Mouse (Mus musculus): ENCODE measurements at regions not wholly inside any gene's neighbourhood (a gene's known extent, or its start where the extent isn't known, plus 50 kb on each side); places are given as distances from the start of the nearest gene placed in this dataset.

DNA sequence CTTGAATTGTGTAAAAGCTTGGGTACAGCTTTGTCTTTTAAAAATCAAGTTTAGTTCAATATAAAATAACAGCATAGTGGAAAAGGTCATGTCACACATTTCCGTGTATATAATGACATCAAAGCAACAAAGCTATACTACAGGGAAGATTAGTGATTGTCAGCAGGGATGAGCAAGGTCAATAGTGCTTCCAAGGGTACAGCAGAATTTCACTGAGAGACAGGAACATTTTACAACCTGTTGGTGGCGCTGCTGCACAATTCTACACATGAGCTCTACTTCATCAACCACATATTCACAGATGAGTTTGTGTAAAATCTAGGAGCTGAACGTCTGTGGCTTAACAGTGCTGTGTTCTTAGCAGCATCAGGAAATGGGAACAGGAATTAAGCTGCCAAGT is 74.3 kb upstream of the A2m start:
- H3K4me1 ChIP-seq (ENCODE audit: control insufficient read depth in 2 of 2, insufficient read depth in 2 of 2, low read length in 2 of 2), result no peaks in the 10 kb centered on the region
- no peak overlapping the region for H3K4me2 ChIP-seq (ENCODE audit: low read length)
- no peak overlapping the region for H3K4me3 ChIP-seq (ENCODE audit: control insufficient read depth in 1 of 2, insufficient read depth in 1 of 2, low read depth in 1 of 2, low read length in 2 of 2)
- ATAC-seq (ENCODE audit: insufficient number of reproducible peaks, insufficient read depth, low FRiP score, low read depth), result no peak
- H3K27ac ChIP-seq (replicated peaks in 1 of 2; ENCODE audit: control insufficient read depth in 1 of 2, insufficient read depth in 1 of 2, low read depth in 2 of 2, low read length in 2 of 2), result no peak overlapping the region
- no peaks in the 10 kb centered on the region for H3K9me3 ChIP-seq (ENCODE audit: control insufficient read depth, low read length)
- WGBS, result 7% methylated on average over 3 of the region's 3 CpGs
- no peaks in the 10 kb centered on the region for H3K27me3 ChIP-seq (ENCODE audit: control insufficient read depth, insufficient read depth, low read length)
- H3K9ac ChIP-seq (ENCODE audit: low read length), result no peak overlapping the region
- H3K36me3 ChIP-seq (ENCODE audit: control insufficient read depth, insufficient read depth, low read length), result no peaks in the 10 kb centered on the region

DNA sequence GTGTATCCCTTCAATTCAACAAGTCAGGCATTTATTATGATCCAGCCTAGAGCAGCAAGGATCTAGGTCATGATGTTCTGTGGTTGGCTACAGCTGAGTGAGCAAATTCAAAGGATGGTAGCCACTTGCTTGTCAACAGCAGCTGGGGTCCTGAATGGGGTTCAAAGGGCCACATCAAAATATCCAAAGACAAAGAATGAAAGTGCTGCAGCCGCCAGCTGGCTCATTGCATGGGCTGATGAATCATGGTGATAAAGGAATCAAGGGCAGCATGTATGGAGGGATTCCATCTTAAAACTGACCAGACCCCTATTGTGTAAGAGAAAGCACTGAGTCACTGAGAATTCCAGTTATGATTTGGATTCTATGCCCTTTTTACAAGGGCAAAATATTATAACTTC is 74.8 kb upstream of the A2m start:
- WGBS, result 42% methylated on average over 1 of the region's 1 CpGs
- Histone ChIP-seq H3K36me3 (ENCODE audit: control insufficient read depth, insufficient read depth, low read length) (no peaks in the 10 kb centered on the region), H3K9ac (ENCODE audit: low read length) (no peak overlapping the region)

DNA sequence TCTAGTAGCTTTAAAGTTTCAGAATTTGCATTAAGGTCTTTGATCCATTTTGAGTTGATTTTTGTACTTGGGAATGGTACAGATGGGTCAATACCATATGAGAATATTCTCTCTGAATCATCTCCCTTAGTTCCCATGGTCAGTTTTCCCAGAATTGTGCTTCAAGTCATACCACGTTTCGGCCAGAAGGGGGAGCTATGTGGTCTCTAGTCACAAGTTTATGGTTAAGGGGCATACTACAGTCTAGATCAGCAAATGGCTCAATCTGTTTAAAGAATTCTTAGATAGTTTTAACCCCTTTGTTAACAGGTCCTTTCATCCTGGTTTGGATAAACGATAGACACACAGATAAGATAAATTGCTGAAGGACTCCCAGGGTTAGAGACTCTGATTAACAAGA is 78.7 kb upstream of the A2m start:
- Histone ChIP-seq H3K9ac (ENCODE audit: low read length) (no peak overlapping the region), H3K27ac (replicated peaks in 1 of 2; ENCODE audit: control insufficient read depth in 1 of 2, insufficient read depth in 1 of 2, low read depth in 2 of 2, low read length in 2 of 2) (no peak overlapping the region), H3K27me3 (ENCODE audit: control insufficient read depth, insufficient read depth, low read length) (no peaks in the 10 kb centered on the region), H3K4me1 (ENCODE audit: control insufficient read depth in 2 of 2, insufficient read depth in 2 of 2, low read length in 2 of 2) (no peaks in the 10 kb centered on the region), H3K4me3 (ENCODE audit: control insufficient read depth in 1 of 2, insufficient read depth in 1 of 2, low read depth in 1 of 2, low read length in 2 of 2) (no peak overlapping the region), H3K9me3 (ENCODE audit: control insufficient read depth, low read length) (no peaks in the 10 kb centered on the region), H3K36me3 (ENCODE audit: control insufficient read depth, insufficient read depth, low read length) (no peaks in the 10 kb centered on the region), H3K4me2 (ENCODE audit: low read length) (no peak overlapping the region)
- no peak for ATAC-seq (ENCODE audit: insufficient number of reproducible peaks, insufficient read depth, low FRiP score, low read depth)
- 3% methylated on average over 3 of the region's 3 CpGs for WGBS

More for the DNA sequence above, 74.8 kb upstream of the A2m start:
- ATAC-seq (ENCODE audit: insufficient number of reproducible peaks, insufficient read depth, low FRiP score, low read depth), result no peak
- H3K4me3 ChIP-seq (ENCODE audit: control insufficient read depth in 1 of 2, insufficient read depth in 1 of 2, low read depth in 1 of 2, low read length in 2 of 2), result no peak overlapping the region
- H3K27ac ChIP-seq (replicated peaks in 1 of 2; ENCODE audit: control insufficient read depth in 1 of 2, insufficient read depth in 1 of 2, low read depth in 2 of 2, low read length in 2 of 2), result no peak overlapping the region
- H3K4me2 ChIP-seq (ENCODE audit: low read length), result no peak overlapping the region
- H3K27me3 ChIP-seq (ENCODE audit: control insufficient read depth, insufficient read depth, low read length), result no peaks in the 10 kb centered on the region
- no peaks in the 10 kb centered on the region for H3K9me3 ChIP-seq (ENCODE audit: control insufficient read depth, low read length)
- no peaks in the 10 kb centered on the region for H3K4me1 ChIP-seq (ENCODE audit: control insufficient read depth in 2 of 2, insufficient read depth in 2 of 2, low read length in 2 of 2)

- H3K9me3 ChIP-seq (ENCODE audit: control insufficient read depth, low read length), result no peaks in the 10 kb centered on the region
- no peaks in the 10 kb centered on the region for H3K36me3 ChIP-seq (ENCODE audit: control insufficient read depth, insufficient read depth, low read length)
- H3K4me2 ChIP-seq (ENCODE audit: low read length), result no peak overlapping the region
- WGBS, result 78% methylated on average over 2 of the region's 2 CpGs
- no peak overlapping the region for H3K9ac ChIP-seq (ENCODE audit: low read length)
- no peak for ATAC-seq (ENCODE audit: insufficient number of reproducible peaks, insufficient read depth, low FRiP score, low read depth)
- H3K4me1 ChIP-seq (ENCODE audit: control insufficient read depth in 2 of 2, insufficient read depth in 2 of 2, low read length in 2 of 2), result no peaks in the 10 kb centered on the region
- H3K27me3 ChIP-seq (ENCODE audit: control insufficient read depth, insufficient read depth, low read length), result no peaks in the 10 kb centered on the region
- no peak overlapping the region for H3K4me3 ChIP-seq (ENCODE audit: control insufficient read depth in 1 of 2, insufficient read depth in 1 of 2, low read depth in 1 of 2, low read length in 2 of 2)
- no peak overlapping the region for H3K27ac ChIP-seq (replicated peaks in 1 of 2; ENCODE audit: control insufficient read depth in 1 of 2, insufficient read depth in 1 of 2, low read depth in 2 of 2, low read length in 2 of 2)
These were observed 80.1 kb upstream of the Iqsec3 start for GRCm38 (mm10) chr6:121553501-121554132.

DNA sequence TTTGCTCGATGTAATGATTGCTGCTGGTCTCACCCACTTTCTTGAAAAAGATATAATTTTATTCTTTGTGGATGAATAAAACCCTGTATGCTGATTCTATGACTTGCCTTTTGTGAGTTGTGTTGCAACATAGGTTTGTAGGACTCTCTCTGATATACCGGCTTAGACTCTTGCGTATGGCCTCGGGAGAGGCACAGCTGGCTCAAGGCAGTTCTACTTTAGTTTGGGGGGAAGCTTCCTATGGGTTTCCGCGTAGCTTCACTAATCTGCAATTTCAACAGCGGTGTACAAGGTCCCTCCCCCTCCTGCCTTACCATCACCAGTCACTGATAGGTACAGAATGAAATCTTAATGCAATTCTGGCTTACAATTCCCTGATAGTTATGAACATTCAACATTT is 60.0 kb upstream of the Iqsec3 start:
- Histone ChIP-seq H3K27ac (replicated peaks in 1 of 2; ENCODE audit: control insufficient read depth in 1 of 2, insufficient read depth in 1 of 2, low read depth in 2 of 2, low read length in 2 of 2) (no peak overlapping the region), H3K4me2 (ENCODE audit: low read length) (no peak overlapping the region), H3K4me1 (ENCODE audit: control insufficient read depth in 2 of 2, insufficient read depth in 2 of 2, low read length in 2 of 2) (no peaks in the 10 kb centered on the region), H3K27me3 (ENCODE audit: control insufficient read depth, insufficient read depth, low read length) (no peaks in the 10 kb centered on the region), H3K4me3 (ENCODE audit: control insufficient read depth in 1 of 2, insufficient read depth in 1 of 2, low read depth in 1 of 2, low read length in 2 of 2) (no peak overlapping the region), H3K9me3 (ENCODE audit: control insufficient read depth, low read length) (no peaks in the 10 kb centered on the region), H3K9ac (ENCODE audit: low read length) (no peak overlapping the region), H3K36me3 (ENCODE audit: control insufficient read depth, insufficient read depth, low read length) (no peaks in the 10 kb centered on the region)
- 60% methylated on average over 7 of the region's 7 CpGs for WGBS
- ATAC-seq (ENCODE audit: insufficient number of reproducible peaks, insufficient read depth, low FRiP score, low read depth), result no peak

GRCm38 (mm10) chr6:121532926-121533325 is 59.4 kb upstream of the Iqsec3 start:
- Histone ChIP-seq H3K4me1 (ENCODE audit: control insufficient read depth in 2 of 2, insufficient read depth in 2 of 2, low read length in 2 of 2) (no peaks in the 10 kb centered on the region), H3K9me3 (ENCODE audit: control insufficient read depth, low read length) (no peaks in the 10 kb centered on the region), H3K27me3 (ENCODE audit: control insufficient read depth, insufficient read depth, low read length) (no peaks in the 10 kb centered on the region), H3K4me3 (ENCODE audit: control insufficient read depth in 1 of 2, insufficient read depth in 1 of 2, low read depth in 1 of 2, low read length in 2 of 2) (no peak overlapping the region), H3K4me2 (ENCODE audit: low read length) (no peak overlapping the region), H3K9ac (ENCODE audit: low read length) (no peak overlapping the region), H3K36me3 (ENCODE audit: control insufficient read depth, insufficient read depth, low read length) (no peaks in the 10 kb centered on the region), H3K27ac (replicated peaks in 1 of 2; ENCODE audit: control insufficient read depth in 1 of 2, insufficient read depth in 1 of 2, low read depth in 2 of 2, low read length in 2 of 2) (no peak overlapping the region)
- no peak for ATAC-seq (ENCODE audit: insufficient number of reproducible peaks, insufficient read depth, low FRiP score, low read depth)
- whole genome bisulfite sequencing, result 7% methylated on average over 3 of the region's 3 CpGs

- Histone ChIP-seq H3K27me3 (ENCODE audit: control insufficient read depth, insufficient read depth, low read length) (no peaks in the 10 kb centered on the region), H3K9ac (ENCODE audit: low read length) (no peak overlapping the region), H3K36me3 (ENCODE audit: control insufficient read depth, insufficient read depth, low read length) (no peaks in the 10 kb centered on the region), H3K4me2 (ENCODE audit: low read length) (no peak overlapping the region), H3K9me3 (ENCODE audit: control insufficient read depth, low read length) (no peaks in the 10 kb centered on the region), H3K27ac (replicated peaks in 1 of 2; ENCODE audit: control insufficient read depth in 1 of 2, insufficient read depth in 1 of 2, low read depth in 2 of 2, low read length in 2 of 2) (no peak overlapping the region), H3K4me1 (ENCODE audit: control insufficient read depth in 2 of 2, insufficient read depth in 2 of 2, low read length in 2 of 2) (no peaks in the 10 kb centered on the region), H3K4me3 (ENCODE audit: control insufficient read depth in 1 of 2, insufficient read depth in 1 of 2, low read depth in 1 of 2, low read length in 2 of 2) (no peak overlapping the region)
- 64% methylated on average over 13 of the region's 13 CpGs for WGBS
- no peak for ATAC-seq (ENCODE audit: insufficient number of reproducible peaks, insufficient read depth, low FRiP score, low read depth)
These were observed 58.4 kb upstream of the Iqsec3 start for GRCm38 (mm10) chr6:121531825-121532389.

DNA sequence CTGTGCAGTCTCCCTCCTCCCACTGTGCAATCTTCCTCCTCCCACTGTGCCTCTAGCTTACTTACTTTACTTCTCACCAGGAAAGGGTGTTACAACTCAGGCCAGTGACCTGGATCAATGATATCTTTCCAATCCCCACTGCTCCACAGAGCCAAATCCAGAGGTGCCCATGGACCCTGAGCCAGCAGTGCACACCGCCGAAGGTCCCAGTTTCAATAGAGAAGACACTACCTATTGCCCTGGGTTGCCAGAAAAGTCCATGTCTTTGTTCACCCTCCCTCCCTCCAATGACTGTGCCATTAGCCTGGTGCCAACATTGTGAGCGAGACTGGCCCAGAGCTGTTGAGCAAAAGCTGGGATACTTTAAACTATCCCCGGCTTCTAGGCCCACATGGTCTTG is 53.8 kb upstream of the Iqsec3 start:
- Histone ChIP-seq H3K27ac (replicated peaks in 1 of 2; ENCODE audit: control insufficient read depth in 1 of 2, insufficient read depth in 1 of 2, low read depth in 2 of 2, low read length in 2 of 2) (no peak overlapping the region), H3K4me1 (ENCODE audit: control insufficient read depth in 2 of 2, insufficient read depth in 2 of 2, low read length in 2 of 2) (peaks cover 11 to 12% of the 10 kb centered on the region in 2 experiments; a peak in 3 of 4 replicates), H3K9ac (ENCODE audit: low read length) (no peak overlapping the region), H3K4me3 (ENCODE audit: control insufficient read depth in 1 of 2, insufficient read depth in 1 of 2, low read depth in 1 of 2, low read length in 2 of 2) (no peak overlapping the region), H3K36me3 (ENCODE audit: control insufficient read depth, insufficient read depth, low read length) (no peaks in the 10 kb centered on the region), H3K27me3 (ENCODE audit: control insufficient read depth, insufficient read depth, low read length) (no peaks in the 10 kb centered on the region), H3K9me3 (ENCODE audit: control insufficient read depth, low read length) (no peaks in the 10 kb centered on the region), H3K4me2 (ENCODE audit: low read length) (no peak overlapping the region)
- ATAC-seq (ENCODE audit: insufficient number of reproducible peaks, insufficient read depth, low FRiP score, low read depth), result no peak
- WGBS, result 85% methylated on average over 4 of the region's 4 CpGs
